Mouse (Mus musculus): ENCODE data around the gene Gm21411. TPM values are rescaled to one million over a fixed set of nuclear protein-coding genes. Genes with fewer than 3 reads are reported as not detected.
"Not testable (repeated sequence)": the region's sequence is repeated elsewhere in the genome, so short reads cannot be mapped to it uniquely, and the experiment has no call there.

Gene Gm21411
- not detected in 2 replicates for total RNA-seq (2017)

DNA sequence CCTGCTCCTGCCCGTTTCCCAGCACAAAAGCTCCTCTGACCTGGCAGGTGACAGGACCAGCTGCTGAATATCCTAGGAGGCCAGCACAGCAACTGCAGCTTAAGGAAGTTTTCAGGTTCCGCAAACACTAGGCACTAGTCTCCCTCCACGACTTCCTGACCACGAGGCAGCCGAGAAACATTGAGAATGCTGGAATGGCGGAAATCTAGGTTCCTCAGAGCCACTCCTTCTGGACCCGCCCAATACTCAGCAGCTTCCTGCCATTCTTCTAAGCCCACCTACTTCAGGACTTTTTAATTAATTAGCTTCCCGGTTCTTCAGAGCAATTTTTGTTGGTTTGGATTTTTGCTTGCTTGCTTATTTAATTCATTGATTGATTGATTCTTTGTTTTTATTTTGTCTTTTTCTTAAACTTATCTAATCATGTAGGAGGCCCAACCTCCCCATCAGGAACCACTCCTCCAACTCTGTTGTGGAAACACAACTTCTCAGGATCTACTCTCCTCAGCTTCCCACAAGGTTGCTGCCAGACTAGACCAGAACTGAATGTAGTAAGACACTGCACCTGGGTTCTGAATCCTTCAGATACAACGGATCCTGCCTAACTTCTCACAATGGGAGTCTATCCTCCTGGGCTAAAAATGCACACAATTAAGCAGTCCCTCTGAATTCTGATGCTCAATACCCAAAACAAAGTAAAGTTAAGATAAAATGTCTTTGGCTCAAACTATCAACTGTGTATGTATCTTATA is at the start of gene Gm21411:
TSS of gene Gm21411 (minus strand) at position 205 of the 752 bp plus-strand sequence.
- not testable (repeated sequence) for ATAC-seq (ENCODE audit: extremely low read depth, insufficient number of reproducible peaks, low FRiP score, poor library complexity, severe bottlenecking)

DNA sequence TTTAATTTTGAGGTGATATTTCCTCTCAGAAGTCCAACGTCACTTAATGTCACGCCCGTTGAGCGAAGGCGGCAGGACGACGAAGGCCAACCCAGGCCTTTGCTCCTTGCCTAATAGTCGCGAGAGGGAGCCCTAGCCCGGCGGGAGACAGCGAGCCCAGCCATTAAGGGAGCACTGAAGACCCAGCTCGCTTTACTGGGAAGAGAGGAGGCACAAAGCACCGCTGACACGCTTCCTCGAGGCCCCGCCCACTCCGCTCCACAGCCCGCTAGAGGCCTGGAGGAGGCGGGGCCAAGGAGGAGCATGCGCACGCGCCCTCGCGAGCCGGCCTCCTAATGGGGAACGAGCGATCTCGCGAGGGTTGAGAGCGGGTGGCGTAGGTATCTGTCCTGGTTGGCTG is 32.3 kb upstream of the Gm21411 start:
- ATAC-seq (ENCODE audit: extremely low read depth, insufficient number of reproducible peaks, low FRiP score, poor library complexity, severe bottlenecking) = not testable (repeated sequence)

DNA sequence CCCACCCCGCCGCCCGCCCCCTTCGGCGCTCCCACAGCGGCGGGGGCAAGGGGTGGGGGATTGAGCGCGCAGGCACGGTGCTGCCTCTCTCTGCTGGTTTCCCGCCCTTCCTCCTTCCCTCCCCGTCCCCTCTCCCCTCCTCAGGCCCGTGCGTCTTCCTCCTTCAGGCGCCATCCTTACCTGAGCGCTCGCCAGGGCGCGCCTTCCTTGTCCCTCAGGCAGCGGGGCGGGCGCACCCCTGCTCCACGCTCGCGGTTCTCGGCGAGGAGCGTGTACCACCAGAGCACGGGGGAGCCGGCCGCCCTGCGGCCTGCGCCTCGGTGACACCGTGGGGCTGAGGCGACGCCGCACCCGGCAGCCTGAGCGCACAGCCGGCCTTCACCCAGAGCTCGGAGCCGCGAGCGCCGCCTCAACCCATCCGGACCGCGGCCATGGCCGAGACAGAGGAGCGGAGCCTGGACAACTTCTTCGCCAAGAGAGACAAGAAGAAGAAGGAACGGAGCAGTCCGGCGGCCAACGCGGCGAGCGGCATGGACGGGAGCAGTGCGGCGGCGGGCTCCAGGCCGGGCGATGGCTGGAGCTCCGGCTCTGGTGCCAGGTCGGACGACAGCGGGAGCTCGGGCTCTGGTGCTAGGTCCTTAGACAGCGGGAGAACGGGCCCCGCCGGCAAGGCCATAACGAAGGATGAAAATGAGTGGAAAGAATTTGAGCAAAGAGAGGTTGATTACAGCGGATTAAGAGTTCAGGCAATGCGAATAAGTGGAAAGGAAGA is 23.1 kb upstream of the Gm21411 start:
- no peak for ATAC-seq (ENCODE audit: extremely low read depth, insufficient number of reproducible peaks, low FRiP score, poor library complexity, severe bottlenecking)

DNA sequence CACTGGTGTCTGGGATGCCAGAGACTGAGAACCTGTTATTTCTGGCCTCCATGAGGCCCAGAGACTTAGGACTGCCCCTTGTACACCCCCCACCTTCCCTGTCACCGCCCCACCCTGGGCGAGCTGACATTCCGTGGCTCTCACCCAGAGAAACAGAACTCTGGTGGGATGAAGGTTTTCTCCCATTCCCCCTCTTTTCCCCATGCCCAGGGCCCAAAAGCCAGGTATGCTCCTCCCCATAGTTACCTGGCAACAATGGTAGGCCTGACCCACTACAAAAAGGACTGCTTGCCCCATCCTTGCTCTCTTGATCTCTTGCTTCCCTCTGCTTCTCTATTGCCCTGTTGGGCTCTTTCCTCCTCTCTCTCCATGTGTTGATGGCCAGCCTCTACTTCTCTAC is 5.8 kb upstream of the Gm21411 start:
- ATAC-seq (ENCODE audit: extremely low read depth, insufficient number of reproducible peaks, low FRiP score, poor library complexity, severe bottlenecking) = no peak

DNA sequence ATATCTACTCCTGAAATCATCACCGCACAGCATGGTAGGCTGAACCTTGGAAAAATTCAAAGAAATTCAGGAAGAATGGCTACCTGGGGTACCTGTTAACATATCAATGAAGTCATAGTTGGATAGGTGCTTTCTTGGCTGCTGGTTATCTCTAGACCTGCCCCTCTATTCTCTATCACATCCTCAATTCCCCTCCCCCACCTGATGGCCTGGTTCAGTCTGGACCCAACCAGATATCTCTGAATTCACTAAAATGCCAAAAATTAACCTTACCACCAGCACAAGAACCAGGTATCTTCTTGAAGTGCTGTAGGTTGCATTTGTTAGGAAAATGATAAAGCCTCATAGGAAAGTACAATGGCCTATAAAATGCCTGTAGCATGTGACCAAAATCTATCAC is 1.3 kb downstream of the Gm21411 start:
- ATAC-seq (ENCODE audit: extremely low read depth, insufficient number of reproducible peaks, low FRiP score, poor library complexity, severe bottlenecking) = not testable (repeated sequence)

DNA sequence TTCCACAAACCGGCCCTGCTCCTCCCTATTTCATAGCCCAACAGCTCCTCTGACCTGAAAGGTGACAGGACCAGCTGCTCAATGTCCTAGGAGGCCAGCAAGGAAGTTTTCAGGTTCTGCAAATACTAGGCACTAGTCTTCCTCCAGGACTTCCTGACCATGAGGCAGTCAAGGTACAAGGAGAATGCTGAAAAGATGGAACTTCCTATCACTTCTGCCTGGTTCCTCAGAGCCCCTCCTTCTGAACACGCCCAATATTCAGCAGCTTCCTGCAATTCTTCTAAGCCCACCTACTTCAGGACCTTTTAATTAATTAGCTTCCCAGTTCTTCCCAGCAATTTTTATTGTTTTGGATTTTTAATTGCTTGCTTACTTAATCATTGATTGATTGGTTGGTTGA is 4.6 kb downstream of the Gm21411 start:
- not testable (repeated sequence) for ATAC-seq (ENCODE audit: extremely low read depth, insufficient number of reproducible peaks, low FRiP score, poor library complexity, severe bottlenecking)

DNA sequence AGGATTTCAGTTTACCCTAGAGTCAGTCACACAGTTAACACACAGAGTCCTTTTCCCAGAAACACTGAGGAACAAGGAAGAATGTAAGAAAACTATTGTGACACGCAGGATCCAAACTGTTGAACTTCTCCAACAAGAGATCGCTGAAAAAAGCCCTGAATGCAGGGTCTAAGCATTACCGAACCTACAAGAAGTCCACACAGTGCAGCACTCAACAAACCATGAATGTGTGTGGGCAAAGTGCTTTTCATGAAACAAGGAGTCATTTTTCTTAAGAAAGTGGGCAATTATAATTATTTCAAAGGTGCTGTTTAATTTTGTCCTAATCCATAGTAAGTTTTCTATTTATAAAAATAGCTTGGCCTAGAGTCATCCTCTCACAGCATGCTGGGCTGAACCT is 6.3 kb downstream of the Gm21411 start:
- ATAC-seq (ENCODE audit: extremely low read depth, insufficient number of reproducible peaks, low FRiP score, poor library complexity, severe bottlenecking) = not testable (repeated sequence)

Other genes starting within 250 kb of the Gm21411 start
- not detected in 2 replicates for gene Zfp989, start 62.4 kb upstream of the Gm21411 start, total RNA-seq (2017)
- not detected in 2 replicates for gene Rex2, start 112.3 kb upstream of the Gm21411 start, total RNA-seq (2017)
- 4.0 and 5.4 TPM in 2 replicates for gene Zfp991, start 222.4 kb upstream of the Gm21411 start, total RNA-seq (2017)